Mouse (Mus musculus) liver, embryonic 12.5 days (tissue): Measurements from ENCODE around the gene Tmcc3. TPM values are rescaled to one million over a fixed set of nuclear protein-coding genes. Genes with fewer than 3 reads are reported as not detected.

Source experiments
- ATAC-seq: fragments of 200-750 bp; cut with Nextera tagmentation; 2 replicates; pipeline ENCODE4 v1.8.0; 2017; ENCODE audit warnings: moderate number of reproducible peaks, mild to moderate bottlenecking, moderate library complexity
- H3K27ac ChIP-seq: fragments of 300-500 bp; sonication (generic); 2 replicates; pipeline ENCODE4 v1.5.1; 2016; ENCODE audit warnings: mild to moderate bottlenecking
- H3K27me3 ChIP-seq: fragments of 300-500 bp; sonication (generic); replicated peaks from 2 replicates; pipeline ENCODE4 v1.6.1; 2016; ENCODE audit warnings: mild to moderate bottlenecking, moderate library complexity
- H3K36me3 ChIP-seq: fragments of 300-500 bp; sonication (generic); 2 replicates; pipeline ENCODE4 v1.6.1; 2016; ENCODE audit warnings: mild to moderate bottlenecking, moderate library complexity
- H3K4me1 ChIP-seq: fragments of 300-500 bp; sonication (generic); 2 replicates; pipeline ENCODE4 v1.6.1; 2016
- H3K4me2 ChIP-seq: fragments of 300-500 bp; sonication (generic); 2 replicates; pipeline ENCODE4 v1.6.1; 2016; ENCODE audit warnings: mild to moderate bottlenecking, moderate library complexity
- H3K4me3 ChIP-seq: fragments of 300-500 bp; sonication (generic); 2 replicates; pipeline ENCODE4 v1.5.1; 2016; ENCODE audit warnings: mild to moderate bottlenecking, moderate library complexity
- H3K9ac ChIP-seq: fragments of 300-500 bp; sonication (generic); 2 replicates; pipeline ENCODE4 v1.6.1; 2016; ENCODE audit warnings: mild to moderate bottlenecking, moderate library complexity
- H3K9me3 ChIP-seq: fragments of 300-500 bp; sonication (generic); replicated peaks from 2 replicates; pipeline ENCODE4 v1.6.1; 2016; ENCODE audit warnings: mild to moderate bottlenecking, moderate library complexity
- WGBS: fragments of 180-500 bp; shearing (Covaris S2); methylation state at CpG from one replicate; pipeline ENCODE4 v1.1.7; 2016; ENCODE audit not compliant: insufficient replicate concordance; 5-methylcytosine and 5-hydroxymethylcytosine counted together
- polyA plus RNA-seq: library from polyadenylated mRNA; unstranded; fragments of >200 nt; fragmentation: Nextera tagmentation; extraction: Ambion mirVana; gene quantifications from 2 replicates; pipeline ENCODE4 v1.2.1, GENCODE M21; 2016

Tmcc3 gene
- polyA plus RNA-seq, 1 experiment from 2014 or later, result 3.7 TPM

- Histone ChIP-seq H3K36me3 (no peaks in the 10 kb centered on the region), H3K27me3 (0 out of 2 replicates have a peak, but pooled peaks cover 3% of the 10 kb centered on the region), H3K27ac (no peak within 1 kb of the TSS), H3K4me3 (no peak within 1 kb of the TSS), H3K9ac (no peak within 1 kb of the TSS), H3K9me3 (no peaks in the 10 kb centered on the region), H3K4me1 (no peaks in the 10 kb centered on the region), H3K4me2 (no peak within 1 kb of the TSS)
- no peak for ATAC-seq
- WGBS, result 77% methylated on average over 3 of the region's 3 CpGs
Measured at GRCm38 (mm10) chr10:94298471-94298870, 13.3 kb upstream of the Tmcc3 start, which contains the start of gene Gm4792. Gene Gm4792 (minus strand): TSS chr10:94298703.

GRCm38 (mm10) chr10:94299301-94299700 is 12.4 kb upstream of the Tmcc3 start:
- H3K4me1 ChIP-seq, result no peaks in the 10 kb centered on the region
- no peak for ATAC-seq
- H3K4me3 ChIP-seq, result no peak overlapping the region
- H3K9me3 ChIP-seq, result no peaks in the 10 kb centered on the region
- H3K27ac ChIP-seq, result no peak overlapping the region
- H3K27me3 ChIP-seq, result 0 out of 2 replicates have a peak, but pooled peaks cover 3% of the 10 kb centered on the region
- 76% methylated on average over 2 of the region's 2 CpGs for WGBS
- H3K36me3 ChIP-seq, result no peaks in the 10 kb centered on the region
- no peak overlapping the region for H3K4me2 ChIP-seq
- no peak overlapping the region for H3K9ac ChIP-seq

GRCm38 (mm10) chr10:94304064-94304657 is 7.6 kb upstream of the Tmcc3 start:
- ATAC-seq, result no peak
- 70% methylated on average over 9 of the region's 9 CpGs for WGBS
- H3K27me3 ChIP-seq, result no peaks in the 10 kb centered on the region

GRCm38 (mm10) chr10:94305526-94305925 is 6.2 kb upstream of the Tmcc3 start:
- WGBS, result 49% methylated on average over 5 of the region's 5 CpGs
- ATAC-seq, result no peak

More at GRCm38 (mm10) chr10:94304064-94304657, 7.6 kb upstream of the Tmcc3 start:
- Histone ChIP-seq H3K9ac (no peak overlapping the region), H3K27ac (no peak overlapping the region), H3K4me3 (no peak overlapping the region), H3K4me1 (no peaks in the 10 kb centered on the region), H3K36me3 (no peaks in the 10 kb centered on the region), H3K4me2 (no peak overlapping the region), H3K9me3 (no peaks in the 10 kb centered on the region)

GRCm38 (mm10) chr10:94310499-94311267 is 1.1 kb upstream of the Tmcc3 start:
- Histone ChIP-seq H3K36me3 (no peaks in the 10 kb centered on the region), H3K4me3 (no peak overlapping the region), H3K9me3 (no peaks in the 10 kb centered on the region), H3K4me2 (no peak overlapping the region), H3K4me1 (peaks cover 9% of the 10 kb centered on the region; the same call in 1 of the 2 replicates), H3K27me3 (peaks cover 44% of the 10 kb centered on the region), H3K27ac (no peak overlapping the region), H3K9ac (no peak overlapping the region)
- ATAC-seq, result no peak
- WGBS, result 44% methylated on average over 7 of the region's 9 CpGs

More at GRCm38 (mm10) chr10:94305526-94305925, 6.2 kb upstream of the Tmcc3 start:
- Histone ChIP-seq H3K9ac (no peak overlapping the region), H3K4me2 (no peak overlapping the region), H3K4me1 (no peaks in the 10 kb centered on the region), H3K36me3 (no peaks in the 10 kb centered on the region), H3K4me3 (no peak overlapping the region), H3K9me3 (no peaks in the 10 kb centered on the region), H3K27ac (no peak overlapping the region), H3K27me3 (peaks cover 6% of the 10 kb centered on the region)

GRCm38 (mm10) chr10:94312007-94312715 is 412 bp downstream of the Tmcc3 start:
- no peaks in the 10 kb centered on the region for H3K36me3 ChIP-seq
- no peak overlapping the region for H3K9ac ChIP-seq
- H3K27me3 ChIP-seq, result peaks cover 44% of the 10 kb centered on the region
- peak overlapping the region; percentile 70 for H3K4me2 ChIP-seq
- no peak overlapping the region for H3K27ac ChIP-seq
- H3K4me1 ChIP-seq, result peaks cover 9% of the 10 kb centered on the region; the same call in 1 of the 2 replicates
- WGBS, result 2% methylated on average over 45 of the region's 45 CpGs
- peak overlapping the region; percentile 45 for H3K4me3 ChIP-seq
- ATAC-seq, result no peak
- no peaks in the 10 kb centered on the region for H3K9me3 ChIP-seq

- Histone ChIP-seq H3K4me3 (no peak overlapping the region), H3K36me3 (no peaks in the 10 kb centered on the region), H3K9ac (no peak overlapping the region), H3K27me3 (peaks cover 44% of the 10 kb centered on the region), H3K27ac (no peak overlapping the region), H3K4me2 (no peak overlapping the region), H3K4me1 (peaks cover 9% of the 10 kb centered on the region; the same call in 1 of the 2 replicates), H3K9me3 (no peaks in the 10 kb centered on the region)
- no peak for ATAC-seq
- WGBS, result 51% methylated on average over 4 of the region's 4 CpGs
Measured at GRCm38 (mm10) chr10:94313146-94313545, 1.4 kb downstream of the Tmcc3 start.

GRCm38 (mm10) chr10:94318574-94318973 is 6.8 kb downstream of the Tmcc3 start:
- Histone ChIP-seq H3K27ac (no peak overlapping the region), H3K27me3 (peaks cover 7% of the 10 kb centered on the region), H3K9ac (no peak overlapping the region), H3K36me3 (no peaks in the 10 kb centered on the region), H3K4me3 (no peak overlapping the region), H3K4me1 (no peaks in the 10 kb centered on the region), H3K4me2 (no peak overlapping the region), H3K9me3 (no peaks in the 10 kb centered on the region)
- ATAC-seq, result no peak
- 71% methylated on average over 4 of the region's 4 CpGs for WGBS

- no peaks in the 10 kb centered on the region for H3K36me3 ChIP-seq
- no peak overlapping the region for H3K27ac ChIP-seq
- H3K9ac ChIP-seq, result no peak overlapping the region
- whole genome bisulfite sequencing, result 38% methylated on average over 5 of the region's 5 CpGs
- no peak overlapping the region for H3K4me3 ChIP-seq
- H3K9me3 ChIP-seq, result 0 out of 2 replicates have a peak, but pooled peaks cover 2% of the 10 kb centered on the region
- H3K4me2 ChIP-seq, result no peak overlapping the region
- H3K4me1 ChIP-seq, result no peaks in the 10 kb centered on the region
- ATAC-seq, result no peak
- no peaks in the 10 kb centered on the region for H3K27me3 ChIP-seq
Measured at GRCm38 (mm10) chr10:94329962-94330361, 18.2 kb downstream of the Tmcc3 start.

GRCm38 (mm10) chr10:94332358-94333137 is 20.8 kb downstream of the Tmcc3 start:
- no peak overlapping the region for H3K4me2 ChIP-seq
- H3K27ac ChIP-seq, result no peak overlapping the region
- no peak overlapping the region for H3K9ac ChIP-seq
- ATAC-seq, result no peak
- whole genome bisulfite sequencing, result 75% methylated on average over 16 of the region's 16 CpGs
- no peaks in the 10 kb centered on the region for H3K27me3 ChIP-seq
- H3K4me3 ChIP-seq, result no peak overlapping the region
- 0 out of 2 replicates have a peak, but pooled peaks cover 2% of the 10 kb centered on the region for H3K9me3 ChIP-seq
- H3K4me1 ChIP-seq, result no peaks in the 10 kb centered on the region
- H3K36me3 ChIP-seq, result no peaks in the 10 kb centered on the region

- no peak for ATAC-seq
- no peaks in the 10 kb centered on the region for H3K27me3 ChIP-seq
- no peak overlapping the region for H3K4me2 ChIP-seq
- WGBS, result 36% methylated on average over 8 of the region's 8 CpGs
- H3K4me1 ChIP-seq, result no peaks in the 10 kb centered on the region
- no peak overlapping the region for H3K9ac ChIP-seq
- H3K4me3 ChIP-seq, result no peak overlapping the region
- no peaks in the 10 kb centered on the region for H3K36me3 ChIP-seq
- 0 out of 2 replicates have a peak, but pooled peaks cover 2% of the 10 kb centered on the region for H3K9me3 ChIP-seq
- no peak overlapping the region for H3K27ac ChIP-seq
Measured at GRCm38 (mm10) chr10:94333328-94333727, 21.6 kb downstream of the Tmcc3 start.
